ENCODE assay signal across 17 mouse cellular contexts in genomic region chr1:136518699-136519356, GRCm38 (mm10). TPM values are rescaled to one million over a fixed set of nuclear protein-coding genes. Genes with fewer than 3 reads are reported as not detected.
DNase-seq lines count a peak whose midpoint lies in the region; ATAC-seq lines count a peak whose summit lies in the region.
"Had no signal": no experiment of that assay in that cellular context is flagged by ENCODE, and none has a peak within 500 bp of the region (broad histone marks: within the 10 kb centered on the region; RNA-seq: fewer than 3 reads in every experiment).

No protein-coding gene starts in this region.

- 0 out of 2 replicates have a peak overlapping the region, but pooled peaks have one; percentile 3 for H3K4me2 ChIP-seq in heart, embryonic 14.5 days (ENCODE audit: low read length)
- H3K4me2 ChIP-seq in neural tube, embryonic 12.5 days (replicated peaks) = 0 out of 2 replicates have a peak overlapping the region, but pooled peaks have one; percentile 1
- H3K4me2 ChIP-seq: embryonic facial prominence, embryonic 13.5 days; forebrain, embryonic 12.5 days; liver, embryonic 13.5 days; neural tube, embryonic 13.5 days had no signal

- WGBS in heart, embryonic 14.5 days = 62% methylated on average over 7 of the region's 7 CpGs
- WGBS in neural tube, embryonic 12.5 days = 51% methylated on average over 7 of the region's 7 CpGs

- no peak for DNase-seq in heart, postnatal 25 days (ENCODE audit: low spot score)
- peak; percentile 21 for DNase-seq in kidney, postnatal 10 days
- no peak for DNase-seq in kidney, adult 11 months
- DNase-seq in embryo, embryonic 11 days = peak; percentile 43
- DNase-seq: adrenal gland, postnatal 14 days; cerebellum, adult 9-11 months; liver, embryonic 13.5 days; retina, postnatal 1 day; thymus, postnatal 36 days had no signal

- intact Hi-C loops in heart, postnatal 25 days (cut with DNase I) = no loop called here

- H3K27me3 ChIP-seq in heart, embryonic 14.5 days (ENCODE audit: control insufficient read depth, insufficient read depth, low read length) = no peaks in the 10 kb centered on the region
- no peaks in the 10 kb centered on the region for H3K27me3 ChIP-seq in neural tube, embryonic 12.5 days (replicated peaks)
- H3K27me3 ChIP-seq: embryonic facial prominence, embryonic 13.5 days; forebrain, embryonic 12.5 days; liver, embryonic 13.5 days; neural tube, embryonic 13.5 days had no signal

- H3K4me1 ChIP-seq in heart, embryonic 14.5 days (ENCODE audit: control insufficient read depth in 2 of 2, insufficient read depth in 2 of 2, low read length in 2 of 2) = peaks cover 3 to 15% of the 10 kb centered on the region in 2 experiments
- peaks cover 8% of the 10 kb centered on the region; the same call in 1 of the 2 replicates for H3K4me1 ChIP-seq in neural tube, embryonic 12.5 days
- H3K4me1 ChIP-seq: embryonic facial prominence, embryonic 13.5 days; forebrain, embryonic 12.5 days; liver, embryonic 13.5 days; neural tube, embryonic 13.5 days had no signal

- ATAC-seq in heart, embryonic 14.5 days (ENCODE audit: insufficient number of reproducible peaks, insufficient read depth, low FRiP score, low read depth) = no peak
- no peak for ATAC-seq in neural tube, embryonic 12.5 days (ENCODE audit: low FRiP score, low read depth)
- ATAC-seq in erythroid progenitor cell, adult 5-6 weeks (replicated peaks; ENCODE audit: low FRiP score, poor library complexity, severe bottlenecking) = no peak
- ATAC-seq: midbrain, embryonic 16.5 days had no signal

- no peak overlapping the region for H3K27ac ChIP-seq in heart, embryonic 14.5 days (replicated peaks in 1 of 2; ENCODE audit: control insufficient read depth in 1 of 2, insufficient read depth in 1 of 2, low read depth in 2 of 2, low read length in 2 of 2)
- no peak overlapping the region for H3K27ac ChIP-seq in neural tube, embryonic 12.5 days
- H3K27ac ChIP-seq: embryonic facial prominence, embryonic 13.5 days; forebrain, embryonic 12.5 days; liver, embryonic 13.5 days; macrophage; neural tube, embryonic 13.5 days had no signal

- peak overlapping the region; percentile 1; the same call in 1 of the 2 replicates for H3K9ac ChIP-seq in heart, embryonic 14.5 days (ENCODE audit: low read length)
- no peak overlapping the region for H3K9ac ChIP-seq in neural tube, embryonic 12.5 days
- H3K9ac ChIP-seq: embryonic facial prominence, embryonic 13.5 days; forebrain, embryonic 12.5 days; liver, embryonic 13.5 days; neural tube, embryonic 13.5 days had no signal

- peaks cover 29% of the 10 kb centered on the region for H3K36me3 ChIP-seq in heart, embryonic 14.5 days (ENCODE audit: control insufficient read depth, insufficient read depth, low read length)
- H3K36me3 ChIP-seq in neural tube, embryonic 12.5 days = peaks cover 22% of the 10 kb centered on the region
- H3K36me3 ChIP-seq: neural tube, embryonic 13.5 days had no signal

- no peak overlapping the region for H3K4me3 ChIP-seq in heart, embryonic 14.5 days (ENCODE audit: control insufficient read depth in 1 of 2, insufficient read depth in 1 of 2, low read depth in 1 of 2, low read length in 2 of 2)
- no peak overlapping the region for H3K4me3 ChIP-seq in neural tube, embryonic 12.5 days
- H3K4me3 ChIP-seq: embryonic facial prominence, embryonic 13.5 days; forebrain, embryonic 12.5 days; liver, embryonic 13.5 days; neural tube, embryonic 13.5 days had no signal

- H3K9me3 ChIP-seq in heart, embryonic 14.5 days (ENCODE audit: control insufficient read depth, low read length) = no peaks in the 10 kb centered on the region
- H3K9me3 ChIP-seq in neural tube, embryonic 12.5 days = no peaks in the 10 kb centered on the region
- H3K9me3 ChIP-seq: embryonic facial prominence, embryonic 13.5 days; forebrain, embryonic 12.5 days; liver, embryonic 13.5 days; neural tube, embryonic 13.5 days had no signal

RNA-seq across cellular contexts. Expression of gene Kif14, which starts 52.7 kb away (rescaled TPM):
- 4.4 and 4.5 TPM in 2 replicates for polyA plus RNA-seq in heart, embryonic 14.5 days (2014; fragmentation: Nextera tagmentation; extraction: Ambion mirVana)
- total RNA-seq in heart, postnatal 25 days (2021) = under 1 TPM; 0.18 to 0.31 TPM
- 3.9 and 5.6 TPM in 2 replicates for polyA plus RNA-seq in neural tube, embryonic 12.5 days (2016; fragmentation: Nextera tagmentation; extraction: Ambion mirVana)
- total RNA-seq in erythroid progenitor cell, adult 5-6 weeks (2015; ENCODE audit: low replicate concordance) = 144 and 159 TPM in 2 replicates
- 223 and 224 TPM in 2 replicates for total RNA-seq in erythroid progenitor cell, adult 5-6 weeks (2017; ENCODE audit: low replicate concordance)

Comparison
In these comparisons a context has a peak if more than half of its experiments do, and no peak if none do; other contexts are left out.
1. DNase-seq: peak in kidney, postnatal 10 days (single experiment) and embryo, embryonic 11 days (single experiment); none in heart, postnatal 25 days (single experiment) and kidney, adult 11 months (single experiment).
2. RNA of gene Kif14, which starts 52.7 kb away (total RNA-seq): 144 to 224 TPM in erythroid progenitor cell, adult 5-6 weeks; 0.18 to 0.31 TPM in heart, postnatal 25 days; every median in the first group is over 100 times any median in the second.